Mouse (Mus musculus) kidney, postnatal 0 days (tissue): ENCODE data around the gene Snw1. TPM values are rescaled to one million over a fixed set of nuclear protein-coding genes. Genes with fewer than 3 reads are reported as not detected.
"Not testable (repeated sequence)": the region's sequence is repeated elsewhere in the genome, so short reads cannot be mapped to it uniquely, and the experiment has no call there.

Experiments
- ATAC-seq: fragments of 200-750 bp; cut with Nextera tagmentation; replicated peaks from 2 replicates; pipeline ENCODE4 v1.8.0; 2017; ENCODE audit warnings: low read depth, moderate number of reproducible peaks, moderate TSS enrichment, moderate library complexity; ENCODE audit not compliant: low FRiP score
- DNase-seq: peaks from one replicate; pipeline ENCODE4 v3.0.0-alpha.2; 2016; ENCODE audit warnings: low spot score
- H3K27ac ChIP-seq: fragments of 300-500 bp; sonication (generic); 2 replicates; pipeline ENCODE4 v1.5.1; 2014; ENCODE audit warnings: mild to moderate bottlenecking
- H3K27me3 ChIP-seq: fragments of 300-500 bp; sonication (generic); 2 replicates; pipeline ENCODE4 v1.6.1; 2014; ENCODE audit warnings: low read length, mixed read lengths; ENCODE audit not compliant: insufficient read depth
- H3K36me3 ChIP-seq: fragments of 300-500 bp; sonication (generic); 2 replicates; pipeline ENCODE4 v1.6.1; 2014; ENCODE audit warnings: low read length, mixed read lengths; ENCODE audit not compliant: insufficient read depth
- H3K4me1 ChIP-seq: fragments of 300-500 bp; sonication (generic); replicated peaks from 2 replicates; pipeline ENCODE4 v1.6.1; 2014; ENCODE audit warnings: antibody characterized with exemption, low read length, mixed read lengths; ENCODE audit not compliant: insufficient read depth
- H3K4me2 ChIP-seq: fragments of 300-500 bp; sonication (generic); 2 replicates; pipeline ENCODE4 v1.6.1; 2014; ENCODE audit warnings: mild to moderate bottlenecking, low read length, moderate library complexity, mixed read lengths
- H3K4me3 ChIP-seq: fragments of 300-500 bp; sonication (generic); replicated peaks from 2 replicates; pipeline ENCODE4 v1.5.1; 2014; ENCODE audit warnings: low read depth, low read length
- H3K9ac ChIP-seq: fragments of 300-500 bp; sonication (generic); 2 replicates; pipeline ENCODE4 v1.6.1; 2014; ENCODE audit warnings: low read depth, low read length
- H3K9me3 ChIP-seq: fragments of 300-500 bp; sonication (generic); replicated peaks from 2 replicates; pipeline ENCODE4 v1.6.1; 2016; ENCODE audit warnings: low read length, inconsistent platforms, mixed read lengths
- CTCF ChIP-seq: IDR thresholded peaks from 2 replicates; pipeline ENCODE4 v1.5.1; 2016; ENCODE audit warnings: antibody characterized with exemption, low read depth, mild to moderate bottlenecking, moderate library complexity
- WGBS: fragments of 180-500 bp; shearing (Covaris S2); extraction: QIAGEN DNeasy Blood & Tissue Kit; methylation state at CpG from one replicate; pipeline ENCODE4 v1.1.7; 2014; 5-methylcytosine and 5-hydroxymethylcytosine counted together
- polyA plus RNA-seq: library from polyadenylated mRNA; unstranded; fragments of >200 nt; fragmentation: Nextera tagmentation; extraction: Ambion mirVana; gene quantifications from 2 replicates; pipeline ENCODE4 v1.2.1, GENCODE M21; 2015

Snw1 gene
- polyA plus RNA-seq, result 130 and 132 TPM in 2 replicates

DNA sequence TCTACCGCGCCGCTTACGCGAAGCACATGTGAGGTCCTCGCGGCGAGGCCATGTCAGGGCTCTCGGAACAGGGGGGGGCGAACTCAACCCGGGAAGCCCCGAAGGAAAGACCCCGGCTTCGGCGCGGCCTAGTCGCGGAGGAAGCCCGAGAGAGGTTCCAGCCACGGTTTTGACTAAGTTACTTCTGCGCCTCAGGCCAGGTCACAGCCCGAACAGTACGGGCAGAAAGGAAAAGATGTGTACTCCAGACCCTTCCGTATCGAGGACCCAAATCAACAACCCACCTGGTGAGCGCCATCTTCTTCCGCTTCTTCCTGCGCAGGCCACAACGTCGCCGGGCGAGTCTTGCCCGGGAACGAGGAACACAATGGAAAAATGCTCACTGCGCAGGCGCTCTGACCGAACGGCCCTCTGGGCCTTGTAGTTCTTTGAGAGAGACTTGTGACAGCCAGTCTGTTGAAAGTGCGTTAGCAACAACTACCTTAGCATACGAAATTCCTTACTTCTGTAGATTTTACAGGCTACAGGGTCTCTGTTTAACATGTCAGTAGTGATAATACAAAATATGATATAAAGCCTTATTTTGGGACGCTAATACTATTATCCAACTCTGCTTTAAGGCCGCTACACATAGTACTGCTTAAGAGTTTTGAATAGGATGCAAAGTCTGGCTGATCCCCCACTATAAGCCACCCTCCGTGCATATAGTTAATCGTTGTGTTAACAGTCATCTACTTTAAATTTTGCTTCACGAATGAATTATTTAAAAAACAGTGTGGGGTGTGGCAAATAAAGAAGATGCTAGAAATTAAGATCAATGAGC, at the start of gene Snw1:
TSS of gene Snw1 (minus strand) at position 311 of the 823 bp plus-strand sequence.
- Histone ChIP-seq H3K27ac (peak within 1 kb of the TSS; percentile 95), H3K27me3 (no peaks in the 10 kb centered on the region), H3K9me3 (no peaks in the 10 kb centered on the region), H3K4me2 (peak within 1 kb of the TSS; percentile 57), H3K36me3 (peaks cover 5% of the 10 kb centered on the region), H3K4me3 (peak within 1 kb of the TSS; percentile 88), H3K9ac (peak within 1 kb of the TSS; percentile 94), H3K4me1 (no peaks in the 10 kb centered on the region)
- no peak for TF ChIP-seq CTCF
- peak; percentile 93 for ATAC-seq
- DNase-seq, result peak; percentile 97
- 3% methylated on average over 45 of the region's 45 CpGs for WGBS

- not testable (repeated sequence) for H3K9me3 ChIP-seq, H3K4me1 ChIP-seq, H3K36me3 ChIP-seq, H3K4me3 ChIP-seq, H3K4me2 ChIP-seq, DNase-seq, H3K27me3 ChIP-seq, ATAC-seq, H3K9ac ChIP-seq, H3K27ac ChIP-seq
- 52% methylated on average over 3 of the region's 3 CpGs for WGBS
These were observed 47.5 kb upstream of the Snw1 start for GRCm38 (mm10) chr12:87519616-87520015.

GRCm38 (mm10) chr12:87514016-87514415, 41.9 kb upstream of the Snw1 start, which contains the start of gene Gm8300:
Gene Gm8300 (plus strand): TSS chr12:87514316.
- H3K9me3 ChIP-seq, H3K27me3 ChIP-seq, H3K4me3 ChIP-seq, H3K27ac ChIP-seq, ATAC-seq, DNase-seq, H3K36me3 ChIP-seq, H3K4me1 ChIP-seq, H3K9ac ChIP-seq, H3K4me2 ChIP-seq: not testable (repeated sequence)
- 87% methylated on average over 4 of the region's 4 CpGs for WGBS

DNA sequence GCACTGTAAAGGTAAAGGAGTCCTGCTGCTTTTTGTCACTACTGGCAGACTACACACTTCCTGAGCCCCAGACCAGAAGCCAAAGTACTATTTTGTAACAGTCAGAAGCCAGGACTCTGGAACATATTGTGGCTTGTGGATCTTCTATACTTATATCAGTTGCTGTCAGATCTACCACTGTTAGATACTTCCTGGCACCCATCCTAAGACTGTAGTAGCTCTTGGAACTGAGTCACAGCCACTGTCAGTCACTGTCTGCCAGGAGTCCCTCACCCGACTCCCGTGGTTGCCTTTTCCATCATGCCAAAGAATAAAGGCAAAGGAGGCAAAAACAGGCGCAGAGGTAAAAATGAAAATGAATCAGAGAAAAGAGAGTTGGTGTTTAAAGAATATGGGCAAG, 22.3 kb upstream of the Snw1 start, which contains the start of gene Gm5788:
TSS of gene Gm5788 (plus strand) at position 301 of the 400 bp plus-strand sequence.
- H3K27me3 ChIP-seq, H3K9ac ChIP-seq, H3K9me3 ChIP-seq, H3K36me3 ChIP-seq, DNase-seq, H3K4me2 ChIP-seq, H3K4me3 ChIP-seq, H3K4me1 ChIP-seq, H3K27ac ChIP-seq, ATAC-seq: not testable (repeated sequence)
- 97% methylated on average over 3 of the region's 3 CpGs for WGBS

DNA sequence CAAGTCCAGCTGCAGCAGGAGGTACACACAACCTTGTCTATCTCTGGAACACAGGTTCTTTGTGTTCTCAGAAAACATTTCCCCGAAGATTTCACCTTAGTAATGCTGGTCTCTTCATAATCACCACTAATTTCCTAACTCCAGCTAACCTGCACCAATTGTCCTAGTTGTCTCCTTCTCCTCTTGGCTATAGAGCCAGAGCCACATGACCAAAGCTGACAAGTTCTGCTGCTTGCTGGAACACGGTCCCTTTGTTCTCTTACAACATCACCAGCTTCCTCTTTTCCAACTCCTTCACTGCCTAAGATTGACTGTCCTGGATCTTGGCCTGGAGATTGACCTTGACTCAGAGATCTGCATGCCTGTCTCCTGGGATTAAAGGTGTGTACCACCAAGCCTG, 16.6 kb upstream of the Snw1 start:
- not testable (repeated sequence) for H3K9ac ChIP-seq
- WGBS, result 60% methylated on average over 2 of the region's 2 CpGs

DNA sequence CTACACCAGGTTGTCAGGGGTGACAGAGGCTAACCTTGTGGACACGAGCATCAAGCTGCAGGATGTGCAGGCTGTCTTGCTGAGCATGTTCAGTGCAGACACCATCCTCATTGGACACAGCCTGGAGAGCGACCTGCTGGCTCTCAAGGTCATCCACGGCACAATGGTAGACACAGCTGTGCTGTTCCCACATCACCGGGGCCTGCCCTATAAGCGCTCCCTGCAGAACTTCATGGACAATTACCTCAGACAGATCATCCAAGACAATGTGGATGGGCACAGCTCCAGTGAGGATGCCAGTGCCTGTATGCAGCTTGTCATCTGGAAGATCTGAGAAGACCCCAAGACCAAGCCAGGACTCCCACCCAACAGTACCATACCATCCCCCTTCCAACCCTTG, 10.4 kb upstream of the Snw1 start:
- H3K36me3 ChIP-seq, H3K9ac ChIP-seq, H3K27me3 ChIP-seq, H3K4me1 ChIP-seq, H3K4me3 ChIP-seq, H3K4me2 ChIP-seq, DNase-seq, H3K27ac ChIP-seq, H3K9me3 ChIP-seq: not testable (repeated sequence)
- 63% methylated on average over 5 of the region's 5 CpGs for WGBS
- ATAC-seq, result 0 out of 2 replicates have a peak, but pooled peaks have one; percentile 59

More for the DNA sequence above, 16.6 kb upstream of the Snw1 start:
- not testable (repeated sequence) for H3K4me3 ChIP-seq, ATAC-seq, H3K4me2 ChIP-seq, H3K4me1 ChIP-seq, H3K36me3 ChIP-seq, DNase-seq, H3K27ac ChIP-seq, H3K9me3 ChIP-seq, H3K27me3 ChIP-seq
